Mouse (Mus musculus): ENCODE results near the gene 9330182O14Rik.

DNA sequence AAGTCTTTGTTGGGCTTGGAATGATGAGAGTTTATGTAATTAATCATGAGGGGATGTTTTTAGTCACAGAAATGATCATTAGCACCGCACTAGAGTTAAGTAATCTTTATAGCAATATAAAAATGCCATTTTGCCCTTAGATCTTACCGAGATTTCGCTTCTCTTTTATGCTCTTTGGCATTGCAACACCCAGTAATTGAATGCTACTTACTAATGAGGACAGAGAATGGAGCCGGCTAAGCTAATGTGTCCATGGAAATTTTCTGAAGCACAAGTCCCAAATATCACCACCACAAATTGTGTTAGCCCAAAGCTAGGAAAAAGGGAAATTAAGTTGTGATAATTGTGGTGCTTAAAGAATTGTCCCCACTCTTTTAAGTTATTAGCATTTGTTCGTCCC, 34.9 kb downstream of the 9330182O14Rik start:
- no peak for TF ChIP-seq POLR2A (IDR thresholded peaks at IDR 0.05; ENCODE audit: borderline replicate concordance, extremely low read depth, low read depth, low read length)
- TF ChIP-seq CTCF (IDR thresholded peaks at IDR 0.05; ENCODE audit: insufficient read depth, low read length) = no peak
